Mouse (Mus musculus): ENCODE data around the gene Gm10643. TPM values are rescaled to one million over a fixed set of nuclear protein-coding genes. Genes with fewer than 3 reads are reported as not detected.

The Gm10643 gene
- total RNA-seq, 2 experiments from 2014 or later: 3.3 to 4.3 TPM

DNA sequence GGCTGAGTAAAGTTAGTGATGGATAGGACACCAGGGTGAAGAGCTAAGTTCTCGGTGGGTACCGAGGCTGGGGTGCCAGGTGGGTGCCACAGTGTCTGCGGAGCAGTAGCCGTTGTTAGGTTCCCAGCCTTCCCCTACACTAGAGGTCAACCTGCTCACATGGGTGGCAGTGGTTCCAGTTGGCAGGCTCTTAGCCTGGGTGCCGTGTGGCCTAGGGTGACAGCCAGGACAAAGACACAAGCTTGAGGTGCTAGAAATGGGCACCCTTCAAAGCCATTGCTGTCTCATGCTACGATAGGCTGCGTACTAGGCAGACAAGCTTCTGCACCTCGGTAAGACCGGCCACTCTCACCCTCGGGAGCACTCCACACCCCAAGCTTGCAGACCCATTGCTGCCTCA, 7.4 kb upstream of the Gm10643 start:
- DNase-seq: no peak
- intact Hi-C loops (cut with DNase I): no loop called here

DNA sequence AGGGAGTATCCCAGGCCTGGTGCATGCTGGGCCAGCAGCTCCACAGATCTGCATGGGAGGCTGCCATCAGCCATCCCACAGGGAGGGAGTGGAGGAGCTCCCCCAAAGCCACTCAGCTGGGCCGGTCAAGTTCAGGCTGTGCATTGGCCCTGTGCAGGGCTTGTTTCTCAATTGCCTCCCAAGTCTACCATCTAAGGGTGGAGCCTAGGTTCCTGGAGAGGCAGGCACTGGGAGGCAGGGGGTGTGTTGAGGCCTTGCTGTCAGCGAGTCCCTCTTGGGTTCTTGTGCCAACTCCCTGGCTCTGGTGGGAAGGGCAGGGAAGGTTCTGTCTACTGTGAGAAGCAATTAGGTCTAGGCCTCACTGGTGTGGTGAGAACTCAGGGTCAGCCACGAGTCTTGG, 7.0 kb upstream of the Gm10643 start:
- intact Hi-C loops (cut with DNase I): no loop called here
- peak; percentile 37 to 47 for DNase-seq

DNA sequence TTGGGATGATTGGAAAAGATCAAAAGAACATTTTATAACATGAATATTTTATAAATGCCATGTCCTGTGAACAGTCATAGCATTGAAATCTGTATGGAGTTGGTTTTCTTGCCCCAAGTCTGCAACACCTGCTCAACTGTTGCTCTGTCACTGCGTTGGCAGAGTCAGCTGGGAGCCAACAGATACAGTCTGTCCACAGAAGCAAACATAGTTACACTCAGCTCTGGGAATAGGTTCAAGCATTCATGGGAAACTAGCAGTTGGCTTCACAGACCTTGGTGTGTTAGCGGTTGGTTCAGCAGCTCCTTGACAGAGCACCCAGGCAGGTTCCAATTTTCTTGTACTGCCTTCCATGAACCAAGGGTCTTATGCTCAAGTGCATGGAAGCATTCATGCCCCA, 5.7 kb upstream of the Gm10643 start:
- intact Hi-C loops (cut with DNase I): no loop called here
- DNase-seq: peak; percentile 63 to 66

GRCm38 (mm10) chr8:84070241-84070640, 5.3 kb upstream of the Gm10643 start:
- no peak for DNase-seq
- intact Hi-C loops (cut with DNase I): no loop called here

GRCm38 (mm10) chr8:84069750-84070149, 4.8 kb upstream of the Gm10643 start:
- intact Hi-C loops (cut with DNase I): loop anchor here (5.0 kb wide), 1 partner anchor 62 kb away; no protein-coding TSS in a partner anchor
- no peak for DNase-seq

GRCm38 (mm10) chr8:84069169-84069568, 4.2 kb upstream of the Gm10643 start:
- intact Hi-C loops (cut with DNase I): loop anchor here (5.0 kb wide), 1 partner anchor 62 kb away; no protein-coding TSS in a partner anchor
- no peak for DNase-seq

DNA sequence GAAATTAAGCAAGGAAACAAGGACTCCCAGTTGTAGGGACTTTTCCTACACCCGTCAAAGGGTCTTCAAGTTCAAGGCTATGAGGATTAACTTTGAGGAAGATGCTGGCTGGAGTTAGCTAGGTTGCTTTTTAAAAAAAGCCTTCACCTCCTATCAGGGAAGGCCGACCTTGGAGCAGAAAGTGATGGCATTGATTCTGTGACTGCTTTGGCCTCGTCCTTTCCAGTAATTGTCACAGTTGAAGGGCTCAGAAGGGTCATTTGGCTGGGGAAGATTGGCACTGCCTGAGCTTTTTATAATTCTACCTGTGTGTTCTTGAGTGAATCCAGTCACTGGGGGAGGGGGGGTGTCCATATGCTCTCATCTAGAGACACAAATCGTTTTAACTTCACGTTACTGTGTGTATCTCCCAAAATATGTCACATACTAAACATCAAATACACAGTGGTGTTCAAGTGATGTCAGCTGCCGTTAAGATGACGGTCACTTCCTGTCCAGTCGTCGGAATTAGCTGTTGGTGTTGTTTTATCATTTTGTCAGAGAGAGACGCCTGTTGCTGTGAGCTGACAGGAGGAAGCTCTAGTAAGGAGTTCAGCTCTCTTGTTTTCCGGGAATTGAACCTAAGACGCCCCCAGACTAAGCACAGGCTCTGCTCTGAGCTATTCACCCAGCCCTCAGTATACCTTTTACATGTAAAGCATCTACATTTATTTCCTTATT, 3.5 kb upstream of the Gm10643 start:
- intact Hi-C loops (cut with DNase I): loop anchor here (5.0 kb wide), 1 partner anchor 61 kb away; no protein-coding TSS in a partner anchor
- DNase-seq: peak in 1 of 2 experiments; percentile 18

GRCm38 (mm10) chr8:84067911-84068310, 3.0 kb upstream of the Gm10643 start:
- intact Hi-C loops (cut with DNase I): loop anchor here (5.0 kb wide), 1 partner anchor 61 kb away; no protein-coding TSS in a partner anchor
- no peak for DNase-seq

DNA sequence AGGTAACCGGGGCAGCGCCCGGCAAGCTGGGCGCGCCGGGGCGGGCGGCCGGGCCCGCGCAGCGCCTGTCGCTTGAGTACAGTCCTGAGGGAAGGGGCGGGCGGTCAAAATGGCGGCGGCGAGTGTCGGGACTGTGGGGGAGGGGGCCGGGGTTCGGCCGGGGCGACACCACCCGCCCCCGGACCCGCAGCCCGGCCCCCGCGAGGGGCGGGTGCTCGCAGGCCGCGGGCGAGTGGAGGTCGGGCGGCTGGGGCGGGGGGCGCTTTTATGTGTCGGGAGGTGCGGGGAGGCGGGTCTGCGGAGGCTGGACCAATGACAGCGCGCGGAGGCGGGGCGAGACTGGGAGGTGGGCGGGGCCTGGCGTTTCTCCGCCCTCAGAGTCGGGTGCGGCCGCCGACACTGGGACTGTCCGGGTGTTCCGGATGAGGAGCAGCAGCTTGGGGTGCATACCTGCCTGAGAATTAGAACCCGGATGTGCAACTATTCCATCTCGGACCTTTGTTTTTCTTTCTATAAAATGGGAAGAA, 2.2 kb upstream of the Gm10643 start:
- intact Hi-C loops (cut with DNase I): loop anchor here (5.0 kb wide), 1 partner anchor 60 kb away; no protein-coding TSS in a partner anchor
- DNase-seq: peak; percentile 97 to 98

- DNase-seq: peak; percentile 100
- intact Hi-C loops (cut with DNase I): loop anchor here (5.0 kb wide), 1 partner anchor 59 kb away; no protein-coding TSS in a partner anchor
Measured at GRCm38 (mm10) chr8:84066291-84066930, 1.5 kb upstream of the Gm10643 start, which contains the start of gene Rfx1. Gene Rfx1, plus strand, starts transcription at chr8:84066834.

DNA sequence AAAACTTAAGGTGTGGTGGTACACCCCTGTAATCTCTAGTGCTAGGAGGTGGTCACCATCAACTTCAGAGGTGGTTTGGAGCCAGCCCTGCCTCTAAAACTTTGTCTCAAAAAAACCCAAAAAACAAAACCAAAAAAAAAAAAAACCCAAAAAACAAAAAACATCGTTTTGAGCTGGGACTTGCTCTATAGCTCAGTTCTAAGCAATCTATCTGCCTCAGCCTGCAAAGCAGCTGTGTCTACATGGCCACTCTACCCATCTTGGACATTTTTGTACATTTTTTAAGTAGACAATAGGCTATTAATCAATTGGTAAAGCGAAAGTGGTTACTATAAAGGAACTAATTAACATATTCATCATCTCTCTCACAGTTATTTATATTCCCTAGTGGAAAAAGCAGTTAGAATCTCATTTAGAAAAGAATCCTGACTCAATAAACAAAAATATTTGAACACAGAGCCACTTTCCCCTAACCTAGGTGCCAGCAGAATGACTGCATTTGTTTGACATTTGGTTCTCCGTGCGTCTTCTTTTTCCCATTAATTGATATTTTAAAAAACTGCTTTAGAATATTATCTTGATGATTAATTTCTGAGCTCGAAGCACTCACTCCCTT, 628 bp upstream of the Gm10643 start:
- DNase-seq: no peak
- intact Hi-C loops (cut with DNase I): loop anchor here (2.0 to 5.0 kb wide), 2 partner anchors 23 to 58 kb away; partner anchors contain the start of gene Il27ra

DNA sequence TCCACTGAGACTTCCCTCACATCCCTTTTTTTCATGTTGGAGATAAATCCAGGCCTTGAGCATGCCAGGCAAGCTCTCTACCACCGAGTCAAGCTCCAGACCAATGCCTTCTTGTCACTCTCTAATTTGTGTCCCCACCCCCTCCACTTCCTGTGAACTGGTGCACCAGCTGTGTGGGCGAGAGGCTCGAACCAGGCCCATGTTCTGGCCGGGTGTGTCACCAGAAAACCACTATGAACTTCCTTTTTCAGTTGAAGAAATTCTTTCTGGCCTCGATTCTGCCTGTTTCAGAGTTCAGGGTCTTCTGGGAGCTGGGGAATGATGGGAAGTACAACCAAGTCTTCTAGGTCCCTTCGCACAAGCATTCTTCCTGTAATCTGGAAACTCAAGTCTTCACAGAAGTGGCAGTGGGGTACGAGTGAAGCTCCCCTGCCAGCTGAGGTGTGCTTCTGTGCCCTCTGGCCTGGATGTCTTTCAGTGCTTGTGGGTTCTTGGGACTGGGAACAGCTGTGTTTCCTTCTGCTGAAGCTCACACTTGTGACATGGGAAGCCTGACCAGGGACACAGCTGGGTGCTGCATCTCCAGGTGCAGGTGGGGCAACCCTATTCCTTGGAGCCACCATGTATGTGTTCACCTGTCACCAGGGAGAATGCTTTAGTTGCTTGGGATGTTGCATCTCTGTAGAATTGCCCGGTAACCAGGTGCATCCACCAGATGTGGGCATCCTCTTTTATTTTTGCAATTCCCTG, 901 bp downstream of the Gm10643 start:
- DNase-seq: peak in 1 of 2 experiments; percentile 39
- intact Hi-C loops (cut with DNase I): loop anchor here (2.0 kb wide), 1 partner anchor 21 kb away; the partner anchor contains the start of gene Il27ra

DNA sequence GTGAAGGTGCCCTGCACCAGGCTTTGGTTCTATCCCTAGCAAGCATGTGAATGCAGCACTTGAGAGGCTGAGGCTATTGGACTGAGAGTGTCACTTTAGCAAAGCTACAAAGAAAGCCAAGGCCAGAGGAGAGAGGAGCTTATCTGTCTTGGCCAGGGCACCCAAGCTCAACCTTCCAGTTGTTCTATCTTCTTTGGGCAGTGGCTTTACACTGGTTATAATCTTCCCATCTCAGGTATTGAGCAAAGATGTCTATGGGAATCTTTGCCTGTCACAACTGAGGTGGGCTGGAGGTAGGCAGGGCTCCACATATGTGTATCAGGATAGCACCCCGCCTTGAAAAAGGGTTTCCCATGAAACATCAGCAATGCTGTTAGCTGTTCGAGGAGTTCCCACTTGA, 4.7 kb downstream of the Gm10643 start:
- intact Hi-C loops (cut with DNase I): no loop called here
- no peak for DNase-seq

- DNase-seq: no peak
- intact Hi-C loops (cut with DNase I): no loop called here
Measured at GRCm38 (mm10) chr8:84059226-84059625, 5.7 kb downstream of the Gm10643 start.

- intact Hi-C loops (cut with DNase I): no loop called here
- no peak for DNase-seq
Measured at GRCm38 (mm10) chr8:84057827-84058226, 7.1 kb downstream of the Gm10643 start.

DNA sequence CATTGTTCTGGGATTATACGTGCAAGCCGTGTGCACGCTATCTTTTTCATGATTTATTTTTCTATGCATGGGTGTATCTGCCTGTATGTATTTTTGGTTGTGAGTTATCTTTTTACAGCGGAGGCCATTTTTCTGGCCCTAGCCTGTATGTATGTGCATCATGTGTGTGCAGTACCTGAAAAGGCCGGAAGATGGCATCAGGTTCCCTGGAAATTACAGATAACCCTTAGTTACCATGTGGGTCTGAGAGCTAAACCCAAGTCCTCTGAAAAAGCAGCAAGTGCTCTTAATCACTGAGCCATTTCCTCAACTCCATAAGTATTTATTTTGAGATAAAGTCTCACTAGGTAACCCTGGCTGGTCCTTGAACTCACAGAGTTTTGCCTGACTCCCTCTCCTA, 11.7 kb downstream of the Gm10643 start:
- DNase-seq: no peak
- intact Hi-C loops (cut with DNase I): no loop called here

- DNase-seq: no peak
- intact Hi-C loops (cut with DNase I): no loop called here
Measured at GRCm38 (mm10) chr8:84052746-84053145, 12.2 kb downstream of the Gm10643 start.

GRCm38 (mm10) chr8:84048171-84048570, 16.8 kb downstream of the Gm10643 start:
- intact Hi-C loops (cut with DNase I): no loop called here
- DNase-seq: no peak

GRCm38 (mm10) chr8:84046505-84046904, 18.4 kb downstream of the Gm10643 start:
- intact Hi-C loops (cut with DNase I): no loop called here
- DNase-seq: no peak

DNA sequence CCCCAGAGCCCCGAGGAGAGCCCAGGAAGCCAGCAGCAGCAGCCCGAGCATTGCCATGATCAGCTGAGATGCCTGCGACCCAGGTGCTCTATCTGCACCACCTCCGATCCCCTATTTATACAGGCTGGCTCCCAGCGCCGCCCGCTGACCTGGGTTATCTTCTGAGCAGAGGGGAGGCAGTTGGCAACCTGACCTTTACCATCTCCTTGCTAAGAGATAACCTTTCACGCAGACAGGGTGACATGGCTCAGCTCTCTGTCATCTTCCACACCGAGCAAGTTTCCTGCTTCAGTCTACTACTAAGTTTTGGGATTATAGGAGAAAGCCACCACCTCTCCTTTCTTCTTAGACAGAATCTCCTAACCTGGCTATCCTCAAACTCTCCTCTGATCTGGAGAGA, 20.0 kb downstream of the Gm10643 start, which contains the start of gene Rln3:
Gene Rln3, minus strand, starts transcription at position 101 of the 400 bp plus-strand sequence.
- DNase-seq: no peak
- intact Hi-C loops (cut with DNase I): loop anchor here (5.0 kb wide), 1 partner anchor 312 kb away; no protein-coding TSS in a partner anchor
